Mouse (Mus musculus): ENCODE results near the gene Ube2l6. TPM values are rescaled to one million over a fixed set of nuclear protein-coding genes. Genes with fewer than 3 reads are reported as not detected.

Gene Ube2l6
- 404 and 444 TPM in 2 replicates for polyA plus RNA-seq (2015; fragmentation: Nextera tagmentation; extraction: Ambion mirVana)

- H3K27ac ChIP-seq: peak within 1 kb of the TSS; percentile 98
- peak within 1 kb of the TSS; percentile 83 for H3K4me3 ChIP-seq (replicated peaks)
- peak within 1 kb of the TSS; percentile 93 for H3K9ac ChIP-seq
- H3K36me3 ChIP-seq: peaks cover 19% of the 10 kb centered on the region
- peak; percentile 94 for DNase-seq
- WGBS (ENCODE audit: insufficient replicate concordance): under 1% methylated on average over 21 of the region's 21 CpGs
- H3K4me1 ChIP-seq (replicated peaks): peaks cover 68% of the 10 kb centered on the region
- H3K27me3 ChIP-seq: no peaks in the 10 kb centered on the region
- ATAC-seq (ENCODE audit: low read depth): peak; percentile 93
- peaks cover 8% of the 10 kb centered on the region for H3K9me3 ChIP-seq (replicated peaks)
- H3K4me2 ChIP-seq: peak within 1 kb of the TSS; percentile 80
Measured at GRCm38 (mm10) chr2:84798493-84798921, at the start of gene Ube2l6. Gene Ube2l6, plus strand, starts transcription at chr2:84798828.

GRCm38 (mm10) chr2:84750115-84750514, 48.5 kb upstream of the Ube2l6 start:
- Histone ChIP-seq H3K4me3 (replicated peaks) (no peak overlapping the region), H3K27ac (no peak overlapping the region), H3K27me3 (peaks cover 33% of the 10 kb centered on the region), H3K36me3 (no peaks in the 10 kb centered on the region), H3K9ac (no peak overlapping the region), H3K4me2 (no peak overlapping the region), H3K4me1 (replicated peaks) (peaks cover 20% of the 10 kb centered on the region), H3K9me3 (replicated peaks) (no peaks in the 10 kb centered on the region)
- 63% methylated on average over 6 of the region's 6 CpGs for WGBS (ENCODE audit: insufficient replicate concordance)
- DNase-seq (no peak), ATAC-seq (ENCODE audit: low read depth) (no peak)

GRCm38 (mm10) chr2:84756245-84756644, 42.4 kb upstream of the Ube2l6 start:
- Histone ChIP-seq H3K27ac (0 out of 2 replicates have a peak overlapping the region, but pooled peaks have one; percentile 9), H3K27me3 (0 out of 2 replicates have a peak, but pooled peaks cover 9% of the 10 kb centered on the region), H3K36me3 (no peaks in the 10 kb centered on the region), H3K4me2 (no peak overlapping the region), H3K9me3 (replicated peaks) (no peaks in the 10 kb centered on the region), H3K4me3 (replicated peaks) (no peak overlapping the region), H3K4me1 (replicated peaks) (peaks cover 11% of the 10 kb centered on the region), H3K9ac (no peak overlapping the region)
- ATAC-seq (ENCODE audit: low read depth) (0 out of 2 replicates have a peak, but pooled peaks have one; percentile 37), DNase-seq (no peak)
- 72% methylated on average over 5 of the region's 5 CpGs for WGBS (ENCODE audit: insufficient replicate concordance)

- no peak for DNase-seq
- Histone ChIP-seq H3K9ac (no peak overlapping the region), H3K36me3 (no peaks in the 10 kb centered on the region), H3K27ac (no peak overlapping the region), H3K9me3 (replicated peaks) (no peaks in the 10 kb centered on the region), H3K4me1 (replicated peaks) (peaks cover 14% of the 10 kb centered on the region), H3K4me2 (no peak overlapping the region), H3K27me3 (peaks cover 7% of the 10 kb centered on the region; the same call in 1 of the 2 replicates), H3K4me3 (replicated peaks) (no peak overlapping the region)
- ATAC-seq (ENCODE audit: low read depth): no peak
- 60% methylated on average over 7 of the region's 7 CpGs for WGBS (ENCODE audit: insufficient replicate concordance)
Measured at GRCm38 (mm10) chr2:84757026-84757682, 41.5 kb upstream of the Ube2l6 start.

GRCm38 (mm10) chr2:84758542-84759127, 40.0 kb upstream of the Ube2l6 start:
- peak; percentile 35 for DNase-seq

GRCm38 (mm10) chr2:84760777-84761176, 37.9 kb upstream of the Ube2l6 start:
- no peak overlapping the region for H3K4me3 ChIP-seq (replicated peaks)
- WGBS (ENCODE audit: insufficient replicate concordance): 59% methylated on average over 8 of the region's 8 CpGs
- no peak overlapping the region for H3K9ac ChIP-seq
- peaks cover 18% of the 10 kb centered on the region; the same call in 1 of the 2 replicates for H3K27me3 ChIP-seq
- H3K4me2 ChIP-seq: no peak overlapping the region
- DNase-seq (no peak), ATAC-seq (ENCODE audit: low read depth) (no peak)
- no peaks in the 10 kb centered on the region for H3K9me3 ChIP-seq (replicated peaks)
- peaks cover 10% of the 10 kb centered on the region for H3K4me1 ChIP-seq (replicated peaks)
- H3K27ac ChIP-seq: no peak overlapping the region
- H3K36me3 ChIP-seq: no peaks in the 10 kb centered on the region

More at GRCm38 (mm10) chr2:84758542-84759127, 40.0 kb upstream of the Ube2l6 start:
- no peaks in the 10 kb centered on the region for H3K36me3 ChIP-seq
- H3K4me1 ChIP-seq (replicated peaks): peaks cover 14% of the 10 kb centered on the region
- peaks cover 17% of the 10 kb centered on the region; the same call in 1 of the 2 replicates for H3K27me3 ChIP-seq
- H3K9ac ChIP-seq: no peak overlapping the region
- H3K27ac ChIP-seq: no peak overlapping the region
- under 1% methylated on average over 2 of the region's 2 CpGs for WGBS (ENCODE audit: insufficient replicate concordance)
- ATAC-seq (ENCODE audit: low read depth): peak; percentile 37; the same call in 1 of the 2 replicates
- H3K4me2 ChIP-seq: no peak overlapping the region
- H3K4me3 ChIP-seq (replicated peaks): no peak overlapping the region
- no peaks in the 10 kb centered on the region for H3K9me3 ChIP-seq (replicated peaks)

- no peak overlapping the region for H3K27ac ChIP-seq
Measured at GRCm38 (mm10) chr2:84761309-84761708, 37.3 kb upstream of the Ube2l6 start.

GRCm38 (mm10) chr2:84761840-84762239, 36.8 kb upstream of the Ube2l6 start:
- H3K4me1 ChIP-seq (replicated peaks): peaks cover 8% of the 10 kb centered on the region
- 64% methylated on average over 1 of the region's 1 CpGs for WGBS (ENCODE audit: insufficient replicate concordance)
- DNase-seq: no peak
- ATAC-seq (ENCODE audit: low read depth): no peak
- H3K9me3 ChIP-seq (replicated peaks): no peaks in the 10 kb centered on the region
- H3K9ac ChIP-seq: no peak overlapping the region
- peaks cover 22% of the 10 kb centered on the region; the same call in 1 of the 2 replicates for H3K27me3 ChIP-seq
- no peak overlapping the region for H3K4me2 ChIP-seq
- H3K27ac ChIP-seq: no peak overlapping the region
- H3K36me3 ChIP-seq: no peaks in the 10 kb centered on the region
- no peak overlapping the region for H3K4me3 ChIP-seq (replicated peaks)

More at GRCm38 (mm10) chr2:84761309-84761708, 37.3 kb upstream of the Ube2l6 start:
- no peak overlapping the region for H3K9ac ChIP-seq
- no peak overlapping the region for H3K4me2 ChIP-seq
- DNase-seq: no peak
- ATAC-seq (ENCODE audit: low read depth): no peak
- 70% methylated on average over 3 of the region's 3 CpGs for WGBS (ENCODE audit: insufficient replicate concordance)
- peaks cover 18% of the 10 kb centered on the region; the same call in 1 of the 2 replicates for H3K27me3 ChIP-seq
- H3K4me1 ChIP-seq (replicated peaks): peaks cover 10% of the 10 kb centered on the region
- H3K4me3 ChIP-seq (replicated peaks): no peak overlapping the region
- H3K36me3 ChIP-seq: no peaks in the 10 kb centered on the region
- no peaks in the 10 kb centered on the region for H3K9me3 ChIP-seq (replicated peaks)

GRCm38 (mm10) chr2:84762295-84762694, 36.3 kb upstream of the Ube2l6 start:
- WGBS (ENCODE audit: insufficient replicate concordance): 51% methylated on average over 4 of the region's 4 CpGs
- Histone ChIP-seq H3K9ac (no peak overlapping the region), H3K36me3 (no peaks in the 10 kb centered on the region), H3K4me2 (no peak overlapping the region), H3K4me3 (replicated peaks) (no peak overlapping the region), H3K27me3 (peaks cover 23% of the 10 kb centered on the region; the same call in 1 of the 2 replicates), H3K9me3 (replicated peaks) (no peaks in the 10 kb centered on the region), H3K4me1 (replicated peaks) (peaks cover 4% of the 10 kb centered on the region), H3K27ac (no peak overlapping the region)
- DNase-seq: no peak
- ATAC-seq (ENCODE audit: low read depth): no peak

- Histone ChIP-seq H3K27ac (no peak overlapping the region), H3K4me2 (no peak overlapping the region), H3K27me3 (peaks cover 23% of the 10 kb centered on the region; the same call in 1 of the 2 replicates), H3K4me1 (replicated peaks) (peaks cover 3% of the 10 kb centered on the region; the same call in 1 of the 2 replicates), H3K36me3 (no peaks in the 10 kb centered on the region), H3K4me3 (replicated peaks) (no peak overlapping the region), H3K9ac (no peak overlapping the region), H3K9me3 (replicated peaks) (no peaks in the 10 kb centered on the region)
- DNase-seq: no peak
- 28% methylated on average over 1 of the region's 1 CpGs for WGBS (ENCODE audit: insufficient replicate concordance)
- no peak for ATAC-seq (ENCODE audit: low read depth)
Measured at GRCm38 (mm10) chr2:84762818-84763217, 35.8 kb upstream of the Ube2l6 start.

- ATAC-seq (ENCODE audit: low read depth) (no peak), DNase-seq (no peak)
- H3K9me3 ChIP-seq (replicated peaks): no peaks in the 10 kb centered on the region
- peaks cover 57% of the 10 kb centered on the region for H3K27me3 ChIP-seq
- 54% methylated on average over 6 of the region's 6 CpGs for WGBS (ENCODE audit: insufficient replicate concordance)
- H3K9ac ChIP-seq: no peak overlapping the region
- peaks cover 8% of the 10 kb centered on the region; the same call in 1 of the 2 replicates for H3K4me1 ChIP-seq (replicated peaks)
- H3K27ac ChIP-seq: no peak overlapping the region
- H3K4me3 ChIP-seq (replicated peaks): no peak overlapping the region
- H3K36me3 ChIP-seq: 0 out of 2 replicates have a peak, but pooled peaks cover 6% of the 10 kb centered on the region
- no peak overlapping the region for H3K4me2 ChIP-seq
Measured at GRCm38 (mm10) chr2:84770501-84770900, 28.1 kb upstream of the Ube2l6 start.
